Mouse (Mus musculus) common myeloid progenitor, adult 5-6 weeks (primary cell): ENCODE measurements around the gene Prkar1a. TPM values are rescaled to one million over a fixed set of nuclear protein-coding genes. Genes with fewer than 3 reads are reported as not detected.

Experiments used
- ATAC-seq: replicated peaks from 2 replicates; pipeline ENCODE4 v1.8.0; 2016; ENCODE audit warnings: low read depth, mild to moderate bottlenecking, moderate TSS enrichment, inconsistent platforms; ENCODE audit not compliant: poor library complexity, severe bottlenecking
- total RNA-seq: library from RNA; stranded (forward); fragments of 200-1000, 187-1606 nt; gene quantifications from 2 replicates; pipeline ENCODE4 v1.2.3, GENCODE M21; 2017

Prkar1a gene
- total RNA-seq, 1 experiment from 2014 or later, result 123 TPM

DNA sequence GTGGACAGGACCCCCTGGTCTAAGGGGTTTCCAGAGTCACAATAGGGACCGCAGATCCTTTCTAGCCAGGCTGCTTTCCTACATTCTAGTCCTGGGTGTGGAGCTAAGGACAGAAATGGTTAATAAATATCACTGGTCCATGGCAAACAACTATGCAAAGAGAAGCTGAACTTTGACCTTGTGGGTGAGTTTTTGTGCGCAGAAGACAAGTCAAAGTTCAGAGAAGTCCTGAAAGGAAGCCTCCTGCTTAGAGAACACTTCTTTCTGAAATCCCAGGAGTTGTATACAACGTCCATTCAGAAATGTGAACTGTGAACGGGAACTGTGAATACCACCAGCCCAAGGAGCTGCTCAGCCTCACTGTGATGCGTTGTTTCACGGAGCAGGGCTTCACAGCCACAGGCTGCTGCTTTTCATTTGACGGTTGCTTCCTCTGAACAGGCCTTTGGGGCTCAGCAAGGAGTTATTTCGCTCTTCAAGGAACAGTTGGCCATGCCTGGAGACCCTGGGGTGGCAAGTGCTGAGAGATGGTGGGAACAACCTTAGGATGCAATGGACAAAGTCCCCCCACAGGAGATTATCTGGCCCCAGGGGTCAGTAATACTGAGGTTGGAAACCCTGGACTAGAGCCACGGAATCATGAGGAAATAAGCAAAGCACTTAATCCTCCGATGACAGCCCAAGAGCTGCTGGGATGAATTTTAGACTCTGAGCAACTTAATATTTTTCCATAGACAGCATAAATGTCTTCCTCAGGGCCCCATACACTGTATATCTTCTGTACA lies 53.0 kb downstream of the Prkar1a start:
- ATAC-seq, result no peak

DNA sequence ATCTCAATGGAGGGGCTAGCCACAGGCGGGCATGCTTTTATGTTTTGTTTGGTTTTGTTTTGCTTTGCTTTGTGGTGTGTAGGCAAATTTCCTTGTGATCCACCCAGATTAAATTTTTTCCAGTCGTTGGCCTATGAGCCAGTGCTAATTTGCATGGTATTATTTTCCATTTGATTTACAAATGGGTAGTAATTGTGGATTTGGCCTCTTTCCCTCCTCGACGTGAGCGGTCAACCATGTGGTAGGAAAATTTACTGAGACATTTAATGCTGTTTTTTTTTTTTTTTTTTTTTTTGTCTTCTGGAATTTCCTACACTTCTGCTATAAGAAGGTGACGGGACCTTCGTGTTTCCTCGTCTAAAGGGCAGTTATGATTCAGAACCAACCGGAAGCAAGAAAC lies 54.6 kb downstream of the Prkar1a start:
- ATAC-seq, result no peak

DNA sequence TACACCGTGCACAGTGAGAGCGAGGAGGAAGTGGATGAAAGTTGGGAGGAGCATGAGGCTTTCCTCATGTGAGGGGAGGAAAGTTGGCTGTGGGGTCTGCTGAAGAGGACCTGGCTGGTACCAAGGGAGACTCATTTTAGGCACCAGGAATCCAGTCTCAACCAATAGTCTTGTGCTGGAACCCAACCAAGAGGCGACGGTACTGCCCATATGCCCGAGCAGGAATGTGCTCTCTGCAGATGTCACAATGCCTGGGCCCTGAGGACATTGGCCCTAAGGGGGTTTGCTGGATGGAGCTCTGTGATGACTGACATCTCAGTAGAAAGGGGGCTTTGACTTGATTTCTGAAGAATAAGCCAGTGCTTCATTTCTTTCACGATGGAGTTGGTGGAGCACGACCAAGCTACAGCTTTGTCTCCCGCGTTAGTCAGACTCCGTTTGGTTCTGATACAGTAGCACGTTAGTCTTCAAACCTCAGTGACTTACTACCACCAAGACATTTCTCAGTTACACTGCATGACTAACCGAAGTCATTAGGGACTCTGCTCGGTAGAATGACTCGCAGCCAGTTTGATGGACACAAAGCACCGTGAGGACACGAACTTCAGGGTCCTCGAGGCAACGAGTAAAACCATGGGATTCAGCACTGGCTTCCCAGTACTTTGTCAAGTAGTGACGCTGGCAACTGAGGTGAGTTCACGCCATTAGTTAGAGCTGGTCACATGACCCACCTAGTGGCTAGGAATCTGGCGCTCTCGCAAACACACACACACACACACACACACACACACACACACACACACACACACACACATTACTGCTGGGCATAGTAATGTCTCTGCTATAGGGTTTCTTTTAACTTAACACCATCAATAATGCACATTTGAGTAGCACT lies 55.4 kb downstream of the Prkar1a start:
- no peak for ATAC-seq

DNA sequence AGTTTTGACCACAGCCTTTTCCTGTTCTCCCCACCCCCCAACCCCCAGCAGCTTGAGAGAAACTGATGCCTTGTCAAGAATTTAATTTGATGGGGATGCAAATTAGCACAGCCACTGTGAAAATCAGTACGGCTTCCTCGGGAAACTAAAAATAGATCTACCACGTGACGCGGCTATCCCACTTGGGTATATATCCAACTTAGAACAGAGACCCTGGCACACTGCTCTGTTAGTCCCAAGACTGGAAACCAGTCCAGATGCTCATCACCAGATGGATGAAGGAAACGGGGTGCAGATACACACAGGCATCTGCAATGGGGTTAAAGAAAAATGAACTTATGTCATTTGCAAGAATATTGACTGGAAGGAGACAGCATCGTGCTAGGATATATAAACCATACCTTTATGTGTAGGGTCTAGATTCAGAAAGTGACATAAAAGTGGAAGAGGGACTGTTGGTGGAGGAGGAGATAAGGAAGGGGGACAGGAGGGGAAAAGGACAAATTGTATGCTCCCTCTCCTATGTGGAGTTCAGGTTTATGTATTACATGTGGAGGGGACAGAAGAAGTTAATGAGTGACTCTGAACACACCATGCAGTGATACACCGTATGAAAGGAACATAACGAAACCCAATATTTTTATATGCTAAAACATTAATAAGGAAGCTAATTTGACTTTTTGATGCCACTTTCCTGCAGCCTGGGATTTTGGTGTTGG lies 56.3 kb downstream of the Prkar1a start:
- ATAC-seq, result no peak

DNA sequence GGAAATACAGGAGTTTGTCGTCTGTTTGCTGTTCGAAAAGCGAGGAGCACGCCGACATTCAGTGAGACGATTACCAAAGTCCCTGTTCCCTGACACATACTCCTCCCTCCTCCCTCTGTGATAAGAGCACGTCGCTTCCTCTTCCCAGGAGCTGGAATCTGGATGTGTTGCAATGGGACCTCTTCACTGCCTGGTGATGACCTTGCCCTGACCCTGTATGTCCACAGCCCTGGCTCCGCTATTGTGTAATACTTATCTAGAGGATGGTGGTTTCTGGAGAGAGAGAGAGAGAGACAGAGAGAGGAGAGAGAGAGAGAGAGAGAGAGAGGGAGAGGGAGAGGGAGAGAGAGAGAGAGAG lies 56.8 kb downstream of the Prkar1a start:
- ATAC-seq, result peak; percentile 71

DNA sequence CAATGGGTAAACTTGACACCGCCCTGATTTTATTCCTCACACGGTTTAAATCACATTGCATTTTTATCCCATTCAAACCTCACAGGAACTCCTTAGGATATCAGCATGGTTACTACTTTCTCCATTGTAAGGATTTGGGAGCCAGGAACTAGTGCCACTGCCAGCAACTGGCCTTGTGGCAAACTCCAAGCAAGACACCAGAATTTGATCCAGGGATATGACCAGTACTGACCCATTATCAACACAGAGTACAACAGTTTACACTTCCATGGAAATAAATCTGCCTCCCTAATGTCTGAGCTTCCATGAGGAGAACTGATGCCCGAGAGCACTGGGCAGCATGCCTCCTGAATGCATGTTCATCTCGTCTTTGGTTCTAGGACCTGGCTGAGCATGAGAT lies 57.4 kb downstream of the Prkar1a start:
- no peak for ATAC-seq

DNA sequence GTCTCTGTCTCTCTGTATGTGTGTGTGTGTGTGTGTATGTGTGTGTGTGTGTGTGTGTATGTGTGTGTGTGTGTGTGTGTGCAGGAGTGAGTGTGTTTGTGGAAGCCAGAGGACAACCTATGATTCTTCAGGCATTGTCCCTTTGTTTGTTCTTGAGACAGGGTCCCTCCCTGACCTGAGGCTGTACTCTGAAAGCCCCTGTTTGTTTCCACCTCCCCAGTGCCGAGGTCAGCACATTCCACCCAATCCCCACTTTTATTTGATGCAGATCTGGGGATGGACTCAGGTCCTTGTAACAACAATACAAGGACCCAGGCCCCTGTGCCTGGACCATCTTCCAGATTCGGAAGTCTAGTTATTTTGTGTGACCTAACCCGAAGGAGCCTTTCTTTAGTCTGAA lies 58.2 kb downstream of the Prkar1a start:
- no peak for ATAC-seq

DNA sequence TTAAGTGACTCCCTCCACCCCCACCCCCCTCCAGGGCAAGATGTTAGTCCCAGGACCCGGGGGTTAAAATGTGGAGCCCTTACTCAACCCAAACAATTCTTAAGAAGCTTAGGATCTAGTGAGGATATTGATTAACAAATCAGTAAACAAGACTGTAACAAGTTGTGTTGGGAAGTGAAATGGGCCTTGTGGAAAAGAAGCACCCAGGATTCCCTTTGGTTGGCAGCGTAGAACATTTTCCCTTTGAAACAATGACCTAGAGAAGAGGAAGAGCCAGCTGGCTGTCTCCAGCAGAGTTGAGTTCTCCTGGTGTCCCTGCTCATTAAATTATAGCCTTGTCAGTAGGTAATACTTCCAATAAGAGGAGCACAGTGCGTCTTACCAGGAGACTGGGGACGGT lies 59.6 kb downstream of the Prkar1a start:
- ATAC-seq, result no peak

DNA sequence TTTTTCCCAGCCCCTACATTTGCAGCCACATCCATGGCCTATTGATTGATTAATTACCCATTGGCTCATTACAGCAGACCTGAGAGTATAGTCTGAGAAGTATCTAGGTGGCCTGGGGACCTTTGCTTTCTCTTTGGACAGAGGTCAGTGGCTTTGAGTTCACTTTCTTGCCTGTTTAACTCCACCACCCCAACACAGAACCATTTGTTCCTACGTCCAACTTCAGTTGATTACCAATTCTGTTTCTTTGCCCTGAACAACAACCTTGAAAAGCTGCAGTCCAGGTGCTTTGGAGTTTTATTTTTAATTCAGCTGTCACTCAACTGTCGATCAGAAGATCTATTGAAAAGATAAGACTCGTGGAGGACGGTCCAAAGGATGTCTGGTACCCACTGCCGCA lies 60.3 kb downstream of the Prkar1a start:
- ATAC-seq, result no peak

DNA sequence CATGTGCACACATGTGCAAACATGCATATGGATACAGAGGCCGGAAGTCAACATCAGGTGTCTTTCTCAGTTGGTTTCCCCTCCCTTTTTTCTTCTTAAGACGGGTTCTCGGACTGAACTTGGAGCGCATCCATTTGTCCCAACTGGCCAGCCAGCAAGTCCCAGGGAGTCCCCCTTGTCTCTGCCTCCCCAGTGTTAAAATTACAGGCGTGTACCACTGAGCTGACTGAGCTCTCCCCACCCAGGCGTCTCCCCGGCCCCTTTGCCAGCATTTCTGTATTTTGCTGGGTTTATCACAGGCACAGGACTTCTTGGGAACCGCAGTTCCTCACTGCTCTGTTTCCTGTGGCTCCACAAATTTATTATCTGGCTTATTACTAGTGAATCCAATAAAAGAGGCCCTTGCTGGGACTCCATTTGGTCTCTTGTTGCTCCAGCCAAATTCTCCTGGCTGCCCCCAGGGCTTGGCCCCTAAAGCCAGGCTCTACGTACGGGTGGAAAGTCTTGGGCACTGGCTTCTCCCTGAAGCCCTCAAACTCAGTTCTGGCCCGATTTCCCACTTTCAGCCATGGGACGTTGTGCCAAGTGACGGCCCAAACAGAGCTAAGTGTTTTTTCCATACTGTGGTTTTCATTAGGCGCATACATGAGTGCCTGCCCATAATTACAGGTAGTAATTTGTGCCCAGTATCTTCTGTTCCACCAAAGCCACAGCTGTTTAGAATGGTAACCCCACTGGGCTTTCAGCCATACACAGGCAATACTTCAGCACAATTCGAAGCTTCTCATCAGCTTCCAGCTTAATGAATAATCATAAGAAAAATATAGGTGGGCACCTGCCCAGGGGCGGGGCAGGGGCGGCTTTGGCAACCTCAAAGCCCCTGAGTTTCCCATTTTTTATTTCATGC lies 65.4 kb downstream of the Prkar1a start:
- no peak for ATAC-seq

DNA sequence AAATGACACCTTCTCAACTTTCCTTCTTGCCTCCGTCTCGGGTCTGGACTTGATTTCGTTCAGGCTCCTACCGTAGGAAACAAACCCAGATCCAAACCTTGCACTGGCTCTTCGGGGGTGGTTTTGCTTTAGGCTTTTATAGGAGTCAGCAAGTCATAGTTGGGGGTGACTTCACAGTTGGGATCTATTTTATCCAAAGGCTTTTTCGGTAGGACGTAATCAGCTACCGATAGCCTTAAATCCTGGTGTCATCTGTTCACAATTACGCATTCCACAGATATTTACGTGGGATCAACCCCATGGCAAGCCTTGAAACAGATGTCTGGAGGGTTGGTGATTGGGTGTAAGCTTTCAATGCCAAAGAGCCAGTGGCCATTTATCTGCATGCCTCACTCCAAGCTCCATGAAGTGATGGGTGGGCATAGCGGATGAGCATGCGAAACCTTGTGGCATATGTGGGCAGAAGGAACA lies 66.1 kb downstream of the Prkar1a start:
- no peak for ATAC-seq

DNA sequence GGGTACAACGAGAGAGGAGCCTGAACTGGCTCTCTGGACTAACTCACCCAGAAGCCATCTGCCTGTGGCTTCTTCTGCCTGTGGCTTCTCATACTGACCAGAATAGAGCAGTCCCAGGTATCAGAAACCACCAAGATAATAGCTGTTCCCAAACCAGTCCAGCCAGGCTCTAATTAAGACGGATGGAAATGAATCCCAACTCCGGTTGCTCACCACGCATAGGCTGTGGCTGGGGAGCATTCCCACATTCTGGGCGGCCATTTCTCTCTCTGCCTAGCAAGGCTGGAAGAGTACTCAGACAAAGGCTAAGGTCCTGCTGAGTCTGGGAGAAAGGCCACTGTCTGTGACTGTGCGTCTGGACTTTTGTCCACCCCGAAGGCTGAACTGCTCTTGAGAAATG lies 67.8 kb downstream of the Prkar1a start:
- ATAC-seq, result no peak

DNA sequence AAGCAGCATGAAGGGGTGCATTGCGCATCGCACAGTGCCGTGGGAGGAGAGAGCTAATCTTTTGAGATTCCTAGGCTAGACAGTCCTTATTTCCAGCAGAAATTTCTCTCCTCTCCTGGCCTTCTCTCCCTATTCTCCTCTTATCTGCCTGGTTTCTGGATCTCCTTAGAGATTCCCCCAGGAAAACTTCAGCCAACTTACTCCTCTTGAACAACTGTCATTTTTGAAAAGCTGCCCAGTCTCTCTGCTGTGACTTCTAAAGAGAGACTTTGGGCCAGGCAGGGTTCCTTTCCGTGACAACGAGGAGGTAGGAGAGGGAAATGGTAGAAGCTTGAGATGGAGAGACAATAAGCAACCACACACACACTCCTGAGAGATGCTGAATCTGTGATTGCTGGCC lies 68.2 kb downstream of the Prkar1a start:
- no peak for ATAC-seq

DNA sequence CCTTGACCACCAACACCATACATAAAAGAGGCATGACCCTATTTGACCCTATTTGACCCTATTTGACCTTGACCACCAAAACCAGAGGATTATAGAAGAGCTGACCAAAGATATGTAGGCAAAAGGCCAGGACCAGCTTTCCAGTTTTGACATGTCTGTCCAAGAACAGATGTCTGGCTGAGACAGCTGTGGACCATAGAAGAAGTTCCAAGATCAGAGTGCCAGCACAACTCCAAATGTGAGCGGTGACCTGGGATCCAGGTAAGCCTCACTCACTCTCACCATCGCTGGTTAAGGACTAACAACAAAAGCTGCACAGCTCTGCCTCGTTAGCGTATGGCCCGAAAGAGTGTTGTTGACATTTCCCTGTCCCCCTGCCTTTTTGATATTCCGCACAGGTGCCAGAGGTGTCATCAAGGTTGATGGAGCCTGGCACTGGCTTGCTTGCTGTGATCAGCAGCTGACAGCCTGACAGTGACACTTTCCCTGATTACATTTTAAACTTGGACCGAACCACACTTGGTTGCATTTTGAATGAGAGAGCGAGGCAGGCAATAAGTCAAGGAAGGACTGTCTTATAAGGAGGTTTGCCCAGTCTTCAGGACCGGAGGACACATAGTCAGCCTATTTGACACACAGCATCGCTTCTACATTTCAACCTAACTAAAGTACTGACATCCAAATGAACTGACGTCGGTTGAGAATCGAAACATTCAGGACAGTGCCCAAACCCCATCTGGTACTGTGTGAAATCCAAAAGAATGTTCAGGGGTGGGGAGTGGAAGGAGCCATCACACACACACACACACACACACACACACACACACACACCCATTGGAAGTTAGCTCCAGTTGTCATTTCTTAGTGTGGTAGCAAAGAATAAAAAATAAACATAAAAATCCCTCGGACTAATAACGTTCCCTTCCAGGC lies 69.0 kb downstream of the Prkar1a start:
- ATAC-seq, result no peak

Other genes starting within 250 kb of the Prkar1a start
- 0.58 TPM in 1 of 2 replicates, not detected in the other for gene 9930022D16Rik, start 235.5 kb upstream of the Prkar1a start, total RNA-seq
- gene Amz2, start 223.5 kb upstream of the Prkar1a start, total RNA-seq, result 50.8 and 62.2 TPM in 2 replicates
- 1.8 and 2.7 TPM in 2 replicates for gene Arsg, start 176.0 kb upstream of the Prkar1a start, total RNA-seq
- gene Slc16a6, start 175.8 kb upstream of the Prkar1a start, total RNA-seq, result 11.5 and 12.8 TPM in 2 replicates
- gene Wipi1, start 37.4 kb upstream of the Prkar1a start, total RNA-seq, result 1.9 and 5.7 TPM in 2 replicates
- not detected in 2 replicates for gene Fam20a, start 72.9 kb downstream of the Prkar1a start, total RNA-seq
- gene 1700012B07Rik, start 178.6 kb downstream of the Prkar1a start, total RNA-seq, result not detected in 2 replicates